Mouse (Mus musculus) limb, embryonic 11.5 days (tissue): ENCODE data around the gene AY358078. TPM values are rescaled to one million over a fixed set of nuclear protein-coding genes. Genes with fewer than 3 reads are reported as not detected.
"Not testable (repeated sequence)": the region's sequence is repeated elsewhere in the genome, so short reads cannot be mapped to it uniquely, and the experiment has no call there.

Source experiments
- ATAC-seq: fragments of 200-750 bp; cut with Nextera tagmentation; 2 replicates; pipeline ENCODE4 v1.8.0; 2017; ENCODE audit warnings: low read depth; ENCODE audit not compliant: insufficient number of reproducible peaks, low FRiP score, low TSS enrichment
- DNase-seq: peaks from one replicate; pipeline ENCODE4 v3.0.0-alpha.2; 2015; ENCODE audit warnings: low spot score
- H3K27ac ChIP-seq: fragments of 300-500 bp; sonication (generic); replicated peaks from 2 replicates; pipeline ENCODE4 v1.5.1; 2014; ENCODE audit warnings: low read depth, mild to moderate bottlenecking, low read length
- H3K27me3 ChIP-seq: fragments of 300-500 bp; sonication (generic); 2 replicates; pipeline ENCODE4 v1.6.1; 2014; ENCODE audit warnings: mild to moderate bottlenecking, low read length, mixed read lengths; ENCODE audit not compliant: control insufficient read depth, insufficient read depth
- H3K36me3 ChIP-seq: fragments of 300-500 bp; sonication (generic); 2 replicates; pipeline ENCODE4 v1.6.1; 2014; ENCODE audit warnings: mild to moderate bottlenecking, low read length, moderate library complexity, mixed read lengths; ENCODE audit not compliant: control insufficient read depth, insufficient read depth
- H3K4me1 ChIP-seq: fragments of 300-500 bp; sonication (generic); 2 replicates; pipeline ENCODE4 v1.6.1; 2014; ENCODE audit warnings: low read length, mixed read lengths; ENCODE audit not compliant: control insufficient read depth, insufficient read depth
- H3K4me2 ChIP-seq: fragments of 300-500 bp; sonication (generic); 2 replicates; pipeline ENCODE4 v1.6.1; 2014; ENCODE audit warnings: low read depth, mild to moderate bottlenecking, moderate library complexity; ENCODE audit not compliant: severe bottlenecking
- H3K4me3 ChIP-seq: fragments of 300-500 bp; sonication (generic); 2 replicates; pipeline ENCODE4 v1.5.1; 2014; ENCODE audit warnings: low read depth, low read length
- H3K9ac ChIP-seq: fragments of 300-500 bp; sonication (generic); 2 replicates; pipeline ENCODE4 v1.6.1; 2014; ENCODE audit warnings: mild to moderate bottlenecking, low read length
- H3K9me3 ChIP-seq: fragments of 300-500 bp; sonication (generic); 2 replicates; pipeline ENCODE4 v1.6.1; 2016; ENCODE audit warnings: low read length; ENCODE audit not compliant: control insufficient read depth
- WGBS: fragments of 180-500 bp; shearing (Covaris S2); extraction: QIAGEN DNeasy Blood & Tissue Kit; methylation state at CpG from one replicate; pipeline ENCODE4 v1.1.7; 2014; 5-methylcytosine and 5-hydroxymethylcytosine counted together
- polyA plus RNA-seq: library from polyadenylated mRNA; unstranded; fragments of >200 nt; fragmentation: Nextera tagmentation; extraction: Ambion mirVana; gene quantifications from 2 replicates; pipeline ENCODE4 v1.2.1, GENCODE M21; 2014

AY358078 gene
- not detected in 2 replicates for polyA plus RNA-seq

GRCm38 (mm10) chr14:51799746-51800145, at the start of gene AY358078:
TSS of gene AY358078 (plus strand) at chr14:51800046.
- no peak within 1 kb of the TSS for H3K9ac ChIP-seq
- no peak for DNase-seq
- no peak within 1 kb of the TSS for H3K4me2 ChIP-seq
- no peak within 1 kb of the TSS for H3K27ac ChIP-seq
- no peak for ATAC-seq
- no peaks in the 10 kb centered on the region for H3K9me3 ChIP-seq
- H3K4me3 ChIP-seq = no peak within 1 kb of the TSS
- 90% methylated on average over 2 of the region's 2 CpGs for WGBS
- no peaks in the 10 kb centered on the region for H3K36me3 ChIP-seq
- H3K4me1 ChIP-seq = no peaks in the 10 kb centered on the region
- no peaks in the 10 kb centered on the region for H3K27me3 ChIP-seq

- Histone ChIP-seq H3K36me3 (no peaks in the 10 kb centered on the region), H3K4me2 (no peak overlapping the region), H3K4me1 (no peaks in the 10 kb centered on the region), H3K27ac (no peak overlapping the region), H3K9ac (no peak overlapping the region), H3K4me3 (no peak overlapping the region), H3K9me3 (no peaks in the 10 kb centered on the region), H3K27me3 (no peaks in the 10 kb centered on the region)
- 36% methylated on average over 2 of the region's 2 CpGs for WGBS
- ATAC-seq (no peak), DNase-seq (no peak)
Measured at GRCm38 (mm10) chr14:51755944-51756343, 43.9 kb upstream of the AY358078 start.

- not testable (repeated sequence) for H3K4me1 ChIP-seq, DNase-seq, ATAC-seq, H3K9me3 ChIP-seq, H3K36me3 ChIP-seq, H3K27me3 ChIP-seq, H3K9ac ChIP-seq, H3K27ac ChIP-seq, H3K4me3 ChIP-seq, H3K4me2 ChIP-seq
- 80% methylated on average over 1 of the region's 1 CpGs for WGBS
Measured at GRCm38 (mm10) chr14:51771378-51771777, 28.5 kb upstream of the AY358078 start.

- Histone ChIP-seq H3K4me1 (no peaks in the 10 kb centered on the region), H3K27ac (no peak within 1 kb of the TSS), H3K36me3 (no peaks in the 10 kb centered on the region), H3K9ac (no peak within 1 kb of the TSS), H3K4me2 (no peak within 1 kb of the TSS), H3K9me3 (no peaks in the 10 kb centered on the region), H3K4me3 (no peak within 1 kb of the TSS), H3K27me3 (no peaks in the 10 kb centered on the region)
- ATAC-seq (no peak), DNase-seq (no peak)
- WGBS = 78% methylated on average over 5 of the region's 5 CpGs
Measured at GRCm38 (mm10) chr14:51773490-51773889, 26.4 kb upstream of the AY358078 start, which contains the start of gene Ang4. TSS of gene Ang4 (minus strand) at chr14:51773590.

- no peak for DNase-seq
- no peaks in the 10 kb centered on the region for H3K36me3 ChIP-seq
- WGBS = 91% methylated on average over 1 of the region's 1 CpGs
Measured at GRCm38 (mm10) chr14:51777791-51778190, 22.1 kb upstream of the AY358078 start.

GRCm38 (mm10) chr14:51778865-51779481, 20.9 kb upstream of the AY358078 start:
- Histone ChIP-seq H3K27ac (no peak overlapping the region), H3K9ac (no peak overlapping the region), H3K4me3 (no peak overlapping the region), H3K4me1 (no peaks in the 10 kb centered on the region), H3K27me3 (no peaks in the 10 kb centered on the region), H3K36me3 (no peaks in the 10 kb centered on the region), H3K9me3 (no peaks in the 10 kb centered on the region), H3K4me2 (no peak overlapping the region)
- ATAC-seq = no peak
- WGBS = 87% methylated on average over 4 of the region's 4 CpGs
- no peak for DNase-seq

More at GRCm38 (mm10) chr14:51777791-51778190, 22.1 kb upstream of the AY358078 start:
- H3K9me3 ChIP-seq = no peaks in the 10 kb centered on the region
- no peak overlapping the region for H3K9ac ChIP-seq
- no peak overlapping the region for H3K4me2 ChIP-seq
- ATAC-seq = no peak
- no peaks in the 10 kb centered on the region for H3K4me1 ChIP-seq
- H3K27me3 ChIP-seq = no peaks in the 10 kb centered on the region
- no peak overlapping the region for H3K4me3 ChIP-seq
- H3K27ac ChIP-seq = no peak overlapping the region

GRCm38 (mm10) chr14:51786335-51786734, 13.5 kb upstream of the AY358078 start:
- H3K4me2 ChIP-seq = no peak overlapping the region
- no peaks in the 10 kb centered on the region for H3K27me3 ChIP-seq
- H3K9me3 ChIP-seq = no peaks in the 10 kb centered on the region
- no peaks in the 10 kb centered on the region for H3K36me3 ChIP-seq
- H3K4me1 ChIP-seq = no peaks in the 10 kb centered on the region
- 72% methylated on average over 4 of the region's 4 CpGs for WGBS
- no peak for ATAC-seq
- no peak overlapping the region for H3K9ac ChIP-seq
- DNase-seq = no peak
- H3K27ac ChIP-seq = no peak overlapping the region
- no peak overlapping the region for H3K4me3 ChIP-seq

- Histone ChIP-seq H3K4me3 (no peak overlapping the region), H3K27ac (no peak overlapping the region), H3K4me2 (no peak overlapping the region), H3K4me1 (no peaks in the 10 kb centered on the region), H3K27me3 (no peaks in the 10 kb centered on the region), H3K36me3 (no peaks in the 10 kb centered on the region), H3K9ac (no peak overlapping the region), H3K9me3 (no peaks in the 10 kb centered on the region)
- whole genome bisulfite sequencing = 81% methylated on average over 5 of the region's 5 CpGs
- ATAC-seq = no peak
- no peak for DNase-seq
Measured at GRCm38 (mm10) chr14:51787061-51787460, 12.8 kb upstream of the AY358078 start.

- H3K36me3 ChIP-seq = no peaks in the 10 kb centered on the region
- WGBS = 87% methylated on average over 2 of the region's 2 CpGs
- no peak overlapping the region for H3K9ac ChIP-seq
- no peak overlapping the region for H3K4me2 ChIP-seq
- no peak overlapping the region for H3K27ac ChIP-seq
- ATAC-seq (no peak), DNase-seq (no peak)
- H3K4me3 ChIP-seq = no peak overlapping the region
- H3K9me3 ChIP-seq = no peaks in the 10 kb centered on the region
- H3K27me3 ChIP-seq = no peaks in the 10 kb centered on the region
- H3K4me1 ChIP-seq = no peaks in the 10 kb centered on the region
Measured at GRCm38 (mm10) chr14:51789196-51789595, 10.7 kb upstream of the AY358078 start.
